Mouse (Mus musculus) midbrain, embryonic 10.5 days (tissue): ENCODE measurements around the gene Snrk. TPM values are rescaled to one million over a fixed set of nuclear protein-coding genes. Genes with fewer than 3 reads are reported as not detected.
A peak's percentile ranks its signal among the peaks of the same experiment; 100 is the strongest.

Experiments
- DNase-seq: peaks from one replicate; pipeline ENCODE4 v3.0.0-alpha.2; 2017; ENCODE audit warnings: low spot score
- H3K27ac ChIP-seq: fragments of 300-500 bp; sonication (generic); replicated peaks from 2 replicates; pipeline ENCODE4 v1.5.1; 2016; ENCODE audit warnings: mild to moderate bottlenecking
- H3K27me3 ChIP-seq: fragments of 300-500 bp; sonication (generic); 2 replicates; pipeline ENCODE4 v1.6.1; 2016; ENCODE audit warnings: low read depth, mild to moderate bottlenecking; ENCODE audit not compliant: poor library complexity, severe bottlenecking
- H3K36me3 ChIP-seq: fragments of 300-500 bp; sonication (generic); 2 replicates; pipeline ENCODE4 v1.6.1; 2016; ENCODE audit warnings: mild to moderate bottlenecking, moderate library complexity
- H3K4me1 ChIP-seq: fragments of 300-500 bp; sonication (generic); 2 replicates; pipeline ENCODE4 v1.6.1; 2016
- H3K4me3 ChIP-seq: fragments of 300-500 bp; sonication (generic); 2 replicates; pipeline ENCODE4 v1.5.1; 2016; ENCODE audit warnings: mild to moderate bottlenecking, moderate library complexity
- H3K9me3 ChIP-seq: fragments of 300-500 bp; sonication (generic); replicated peaks from 2 replicates; pipeline ENCODE4 v1.6.1; 2016; ENCODE audit warnings: mild to moderate bottlenecking
- WGBS: fragments of 180-500 bp; shearing (Covaris S2); methylation state at CpG from one replicate; pipeline ENCODE4 v1.1.7; 2016; 5-methylcytosine and 5-hydroxymethylcytosine counted together
- polyA plus RNA-seq: library from polyadenylated mRNA; unstranded; fragments of >200 nt; fragmentation: Nextera tagmentation; extraction: Ambion mirVana; gene quantifications from 2 replicates; pipeline ENCODE4 v1.2.1, GENCODE M21; 2016

Gene Snrk
- polyA plus RNA-seq, 1 experiment from 2014 or later: 25.8 TPM

DNA sequence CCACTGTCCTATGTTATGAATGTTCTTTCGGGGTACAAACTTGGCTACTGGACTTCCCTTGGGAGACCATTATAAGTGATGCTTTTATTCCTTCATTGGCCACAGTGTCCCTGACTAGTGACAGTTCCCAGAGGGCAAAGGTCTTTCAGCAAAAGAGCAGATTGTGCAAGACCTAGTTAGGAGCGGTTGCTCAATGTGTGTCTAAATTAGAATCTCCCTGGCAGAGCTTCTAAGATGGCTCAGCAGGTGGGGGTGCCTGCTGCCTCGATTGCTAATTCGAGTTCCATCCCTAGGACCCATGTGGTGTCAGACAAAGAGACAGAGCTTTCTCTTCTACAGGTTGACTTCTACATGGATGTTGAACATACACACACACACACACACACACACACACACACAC, 1.5 kb upstream of the Snrk start:
- Histone ChIP-seq H3K27ac (no peak overlapping the region), H3K4me3 (no peak overlapping the region), H3K27me3 (no peaks in the 10 kb centered on the region), H3K9me3 (no peaks in the 10 kb centered on the region), H3K36me3 (no peaks in the 10 kb centered on the region), H3K4me1 (peaks cover 16% of the 10 kb centered on the region)
- WGBS: 57% methylated on average over 4 of the region's 4 CpGs
- no peak for DNase-seq

DNA sequence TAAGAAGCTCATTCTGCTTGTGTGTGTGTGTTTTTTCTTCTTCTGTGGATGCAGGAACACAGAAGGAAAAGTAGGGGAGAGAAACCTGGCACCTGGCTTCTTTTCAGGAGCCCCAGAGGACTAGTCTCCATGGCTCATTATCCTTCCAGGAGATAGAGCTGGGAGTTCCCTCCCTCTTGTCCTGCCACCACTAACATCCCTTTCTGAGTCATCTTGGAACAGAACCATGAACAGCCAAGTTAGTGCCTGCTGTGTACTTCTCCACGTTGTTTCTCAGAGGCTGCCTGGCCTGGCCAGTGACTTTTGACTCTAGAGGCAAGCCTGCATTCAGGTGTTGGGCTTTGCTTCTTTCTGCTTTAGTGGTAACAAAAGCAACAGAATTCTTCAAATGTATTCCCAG, 707 bp upstream of the Snrk start:
- WGBS: 57% methylated on average over 1 of the region's 1 CpGs
- Histone ChIP-seq H3K9me3 (no peaks in the 10 kb centered on the region), H3K4me1 (peaks cover 16% of the 10 kb centered on the region), H3K27ac (no peak overlapping the region), H3K36me3 (no peaks in the 10 kb centered on the region), H3K4me3 (no peak overlapping the region), H3K27me3 (no peaks in the 10 kb centered on the region)
- no peak for DNase-seq

DNA sequence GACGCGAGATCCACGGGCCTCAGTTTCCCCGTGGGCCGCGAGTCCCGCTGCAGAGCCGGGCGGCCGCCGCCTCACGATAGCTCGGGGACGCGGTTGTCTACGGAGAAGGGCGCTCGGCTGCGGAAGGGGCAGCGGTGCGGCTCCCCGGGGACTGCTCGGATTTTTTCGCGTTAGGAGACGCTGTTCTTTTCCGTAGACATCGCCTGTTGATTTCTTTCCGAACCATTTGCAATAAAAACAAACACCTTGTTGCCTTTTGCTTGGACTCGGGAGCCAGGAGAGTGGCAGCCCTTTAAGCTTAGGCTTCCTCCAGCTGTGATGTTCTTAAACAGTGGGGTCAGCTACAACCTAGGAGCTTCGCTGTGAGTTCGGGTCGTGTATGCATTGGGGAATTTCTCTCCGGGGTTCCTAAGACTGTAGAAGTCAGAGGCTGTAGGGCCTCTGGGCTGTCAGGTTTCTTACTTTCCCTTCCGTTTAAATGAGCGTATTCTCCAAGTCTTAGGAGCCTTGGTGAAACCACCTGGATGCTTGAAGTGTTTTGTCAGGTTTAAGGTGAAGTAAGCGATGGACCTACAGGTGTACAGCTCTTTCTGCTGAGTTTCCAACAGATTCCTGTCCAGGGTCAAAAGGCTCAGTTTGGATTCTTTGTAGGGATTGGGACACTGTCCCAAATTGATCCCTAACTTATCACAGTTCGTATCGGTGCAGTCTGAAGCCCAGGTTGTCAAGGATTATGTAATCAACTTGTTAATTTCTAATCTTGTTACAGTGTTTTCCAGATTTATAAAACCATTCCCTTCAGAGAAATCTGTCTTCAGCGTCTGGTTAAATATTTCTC, 845 bp downstream of the Snrk start:
- H3K27ac ChIP-seq: peak overlapping the region; percentile 93
- no peaks in the 10 kb centered on the region for H3K36me3 ChIP-seq
- peaks cover 16% of the 10 kb centered on the region for H3K4me1 ChIP-seq
- H3K9me3 ChIP-seq: no peaks in the 10 kb centered on the region
- no peaks in the 10 kb centered on the region for H3K27me3 ChIP-seq
- DNase-seq: peak; percentile 44
- 5% methylated on average over 40 of the region's 40 CpGs for WGBS
- peak overlapping the region; percentile 89 for H3K4me3 ChIP-seq

DNA sequence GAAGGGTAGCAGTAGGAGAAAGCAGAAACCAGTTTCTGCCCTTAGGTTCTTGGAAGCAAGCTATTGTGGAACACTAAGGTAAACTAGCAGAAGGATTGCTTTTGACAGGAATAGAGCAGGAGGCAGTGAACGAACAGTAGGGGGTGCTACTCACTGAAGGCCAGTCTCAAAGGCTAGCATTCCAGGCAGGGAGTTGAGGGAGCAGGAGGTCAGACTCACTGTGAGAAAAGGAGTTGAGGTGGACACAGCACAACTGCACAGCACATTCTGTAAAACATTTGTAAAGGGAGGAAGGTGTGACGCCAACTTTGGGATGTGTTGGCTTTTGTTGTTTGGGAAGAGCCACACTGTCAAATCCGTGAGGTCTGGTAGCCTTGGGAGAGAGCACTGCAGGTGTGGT, 3.0 kb downstream of the Snrk start:
- no peaks in the 10 kb centered on the region for H3K9me3 ChIP-seq
- WGBS: 44% methylated on average over 3 of the region's 3 CpGs
- H3K27ac ChIP-seq: no peak overlapping the region
- peak; percentile 36 for DNase-seq
- H3K4me3 ChIP-seq: no peak overlapping the region
- H3K27me3 ChIP-seq: no peaks in the 10 kb centered on the region
- H3K4me1 ChIP-seq: peaks cover 18% of the 10 kb centered on the region
- no peaks in the 10 kb centered on the region for H3K36me3 ChIP-seq

DNA sequence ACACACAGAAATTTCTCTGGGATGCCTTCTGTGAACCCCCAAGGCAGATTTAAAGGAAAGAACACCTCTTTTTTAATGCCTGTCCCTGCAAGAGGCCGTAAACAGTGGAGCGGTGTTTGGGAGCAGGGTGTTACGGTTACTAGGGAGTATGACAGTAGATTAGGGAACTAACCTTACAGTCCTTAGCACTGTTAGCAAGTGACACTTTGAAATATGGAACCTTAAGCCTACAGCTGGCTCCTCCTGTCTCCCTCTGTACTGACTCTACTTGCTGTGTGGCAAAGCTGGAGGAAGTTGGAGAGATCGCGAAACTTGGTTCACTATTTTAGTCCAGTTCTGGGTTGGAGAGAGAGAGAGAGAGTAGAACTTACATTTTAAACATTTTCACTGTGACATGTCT, 5.0 kb downstream of the Snrk start:
- Histone ChIP-seq H3K9me3 (no peaks in the 10 kb centered on the region), H3K4me3 (no peak overlapping the region), H3K27ac (no peak overlapping the region), H3K36me3 (no peaks in the 10 kb centered on the region), H3K27me3 (no peaks in the 10 kb centered on the region), H3K4me1 (peaks cover 31% of the 10 kb centered on the region)
- no peak for DNase-seq
- whole genome bisulfite sequencing: 95% methylated on average over 5 of the region's 5 CpGs

DNA sequence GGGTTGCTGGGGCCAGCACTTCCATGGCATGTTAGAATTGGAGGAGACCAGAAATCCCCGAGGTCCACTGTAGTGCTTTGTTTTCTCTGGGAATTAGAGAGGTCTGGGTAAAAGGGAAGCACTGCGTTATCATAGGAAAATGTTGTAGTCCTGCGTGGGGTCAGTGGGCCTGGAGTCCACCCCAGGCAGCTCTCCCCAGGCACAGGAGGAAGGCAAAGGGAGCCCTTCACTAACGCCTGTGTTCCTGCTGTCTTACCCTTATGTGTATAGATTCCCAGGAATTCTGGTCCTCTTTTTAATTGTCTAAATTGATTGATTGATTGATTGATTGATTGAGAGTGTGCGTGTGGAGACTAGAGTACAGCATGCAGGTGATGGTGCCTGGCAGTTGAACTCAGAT, 6.1 kb downstream of the Snrk start:
- H3K27me3 ChIP-seq: no peaks in the 10 kb centered on the region
- no peak overlapping the region for H3K4me3 ChIP-seq
- 74% methylated on average over 5 of the region's 5 CpGs for WGBS
- no peaks in the 10 kb centered on the region for H3K36me3 ChIP-seq
- no peak overlapping the region for H3K27ac ChIP-seq
- H3K4me1 ChIP-seq: peaks cover 30% of the 10 kb centered on the region
- no peaks in the 10 kb centered on the region for H3K9me3 ChIP-seq
- DNase-seq: no peak

DNA sequence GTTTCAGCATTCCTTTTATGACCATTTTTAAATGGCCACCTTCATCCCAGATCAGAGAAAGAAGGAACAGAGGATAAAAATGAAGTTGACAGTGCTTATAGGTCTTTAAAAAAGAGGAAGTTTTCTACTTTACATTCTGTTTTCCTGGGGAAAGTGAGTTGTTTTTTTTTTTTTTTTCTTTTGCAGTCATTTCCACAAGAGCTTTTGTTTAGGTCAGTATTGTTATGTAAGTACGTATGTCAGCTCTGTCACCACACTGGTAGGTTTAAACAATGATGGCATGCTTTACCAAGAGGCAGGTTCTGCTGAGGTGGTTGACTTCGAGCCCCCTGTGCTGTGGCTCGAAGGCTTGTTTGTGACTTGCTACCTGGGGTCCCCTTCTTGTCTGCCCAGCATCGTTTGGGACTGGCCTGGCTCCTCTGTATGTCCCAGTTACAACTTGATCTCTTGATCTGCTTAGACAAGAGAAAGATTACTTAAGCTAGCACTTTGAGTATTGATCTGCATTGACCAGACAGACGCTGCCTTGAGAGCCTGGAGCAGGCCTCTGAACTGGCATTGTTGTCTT, 8.7 kb downstream of the Snrk start:
- H3K4me3 ChIP-seq: no peak overlapping the region
- peaks cover 20% of the 10 kb centered on the region for H3K4me1 ChIP-seq
- no peak overlapping the region for H3K27ac ChIP-seq
- 38% methylated on average over 5 of the region's 5 CpGs for WGBS
- H3K27me3 ChIP-seq: no peaks in the 10 kb centered on the region
- no peaks in the 10 kb centered on the region for H3K36me3 ChIP-seq
- H3K9me3 ChIP-seq: no peaks in the 10 kb centered on the region
- no peak for DNase-seq

DNA sequence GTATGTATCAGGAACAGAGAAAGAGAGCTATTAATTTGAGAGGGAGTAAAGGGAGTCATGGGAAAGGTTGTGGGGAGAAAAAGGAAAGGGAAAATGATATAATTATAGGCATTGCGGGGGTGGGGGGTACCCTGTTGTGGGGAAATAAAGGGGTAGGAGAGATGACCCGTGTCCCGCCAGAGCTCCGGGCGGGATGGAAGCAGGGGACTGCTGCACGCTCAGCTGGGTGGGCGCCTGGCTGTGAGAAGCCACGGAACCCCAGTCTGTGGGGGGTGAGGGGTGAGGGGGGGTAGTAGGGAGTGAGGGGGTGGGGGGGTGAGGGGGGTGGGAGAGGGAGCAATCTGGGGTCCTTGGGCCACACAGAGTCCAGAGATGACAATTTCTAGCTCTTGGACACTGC, 9.7 kb downstream of the Snrk start:
- H3K27ac ChIP-seq: no peak overlapping the region
- DNase-seq: no peak
- H3K36me3 ChIP-seq: no peaks in the 10 kb centered on the region
- H3K4me1 ChIP-seq: peaks cover 21% of the 10 kb centered on the region
- H3K9me3 ChIP-seq: no peaks in the 10 kb centered on the region
- H3K4me3 ChIP-seq: no peak overlapping the region
- H3K27me3 ChIP-seq: no peaks in the 10 kb centered on the region
- WGBS: 86% methylated on average over 8 of the region's 8 CpGs

DNA sequence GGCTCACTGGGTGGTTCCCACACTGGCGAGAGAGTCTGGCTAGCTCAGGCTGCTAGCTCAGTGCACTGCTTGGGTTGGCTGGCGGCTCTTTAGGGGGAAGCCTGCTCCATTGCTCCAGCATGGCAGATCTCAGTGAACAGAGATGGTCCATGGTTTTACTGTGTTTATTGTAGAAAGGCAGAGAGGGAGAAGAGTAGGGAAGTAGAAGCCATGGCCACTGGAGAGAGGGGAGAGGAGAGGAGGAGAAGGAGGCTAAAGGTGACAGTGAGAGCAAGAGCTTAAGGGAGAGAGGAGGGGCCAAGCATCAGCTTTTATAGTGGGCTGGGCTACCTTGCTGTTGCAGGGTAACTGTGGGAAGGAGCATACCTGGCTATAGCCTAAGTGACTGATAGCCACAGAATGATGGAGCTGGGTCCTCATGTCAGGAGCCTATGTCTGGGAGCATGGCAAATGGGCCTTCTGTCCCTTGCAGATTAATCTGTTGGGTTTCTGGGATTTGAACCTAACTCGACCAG, 10.3 kb downstream of the Snrk start:
- Histone ChIP-seq H3K4me3 (no peak overlapping the region), H3K36me3 (no peaks in the 10 kb centered on the region), H3K9me3 (no peaks in the 10 kb centered on the region), H3K4me1 (peaks cover 21% of the 10 kb centered on the region), H3K27me3 (no peaks in the 10 kb centered on the region), H3K27ac (no peak overlapping the region)
- WGBS: 54% methylated on average over 3 of the region's 3 CpGs
- no peak for DNase-seq

DNA sequence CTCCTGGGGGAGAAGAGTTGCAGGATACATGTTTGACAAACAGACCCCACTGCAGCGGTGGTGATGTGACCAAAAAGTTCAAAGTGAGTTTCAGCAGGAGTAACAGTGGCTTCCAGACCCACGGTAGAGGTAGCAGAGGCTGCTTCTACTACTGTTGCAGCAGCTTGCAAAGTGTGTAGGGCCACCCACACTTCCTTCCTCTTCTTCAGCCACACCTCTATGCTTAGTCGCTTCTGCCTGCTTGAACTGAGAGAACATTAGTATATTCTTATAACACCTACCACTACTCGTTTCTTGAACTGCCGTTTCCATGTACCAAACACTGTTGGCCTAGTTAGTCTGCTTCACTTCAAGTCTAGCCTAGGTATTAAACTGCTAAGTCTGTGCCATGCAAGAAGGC, 11.6 kb downstream of the Snrk start:
- no peak for DNase-seq
- peaks cover 21% of the 10 kb centered on the region for H3K4me1 ChIP-seq
- H3K27ac ChIP-seq: no peak overlapping the region
- 85% methylated on average over 5 of the region's 5 CpGs for WGBS
- H3K9me3 ChIP-seq: no peaks in the 10 kb centered on the region
- 0 out of 2 replicates have a peak, but pooled peaks cover 5% of the 10 kb centered on the region for H3K36me3 ChIP-seq
- no peaks in the 10 kb centered on the region for H3K27me3 ChIP-seq
- no peak overlapping the region for H3K4me3 ChIP-seq

DNA sequence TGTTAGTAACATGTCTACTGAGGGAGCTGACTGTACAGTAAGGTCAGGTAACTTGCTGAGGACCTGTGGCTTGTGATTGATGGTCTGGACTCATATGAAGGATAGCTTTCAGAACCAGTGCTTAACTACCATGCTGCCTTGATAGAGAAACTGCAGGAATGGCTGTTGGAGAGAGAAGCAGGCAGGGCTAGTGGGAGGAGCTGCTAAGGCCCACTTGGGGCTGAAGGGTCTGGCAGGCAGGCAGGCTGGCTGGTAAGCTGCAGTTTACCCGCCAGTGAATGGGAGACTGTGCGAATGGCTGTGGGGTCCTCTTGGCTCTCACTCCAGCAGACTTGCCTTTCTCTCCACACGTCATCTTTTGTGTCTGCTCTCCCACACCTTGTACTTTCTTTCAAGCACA, 13.6 kb downstream of the Snrk start:
- no peaks in the 10 kb centered on the region for H3K9me3 ChIP-seq
- 42% methylated on average over 3 of the region's 3 CpGs for WGBS
- H3K27ac ChIP-seq: no peak overlapping the region
- no peak overlapping the region for H3K4me3 ChIP-seq
- peaks cover 19% of the 10 kb centered on the region for H3K4me1 ChIP-seq
- H3K27me3 ChIP-seq: no peaks in the 10 kb centered on the region
- peaks cover 11% of the 10 kb centered on the region for H3K36me3 ChIP-seq
- DNase-seq: no peak

DNA sequence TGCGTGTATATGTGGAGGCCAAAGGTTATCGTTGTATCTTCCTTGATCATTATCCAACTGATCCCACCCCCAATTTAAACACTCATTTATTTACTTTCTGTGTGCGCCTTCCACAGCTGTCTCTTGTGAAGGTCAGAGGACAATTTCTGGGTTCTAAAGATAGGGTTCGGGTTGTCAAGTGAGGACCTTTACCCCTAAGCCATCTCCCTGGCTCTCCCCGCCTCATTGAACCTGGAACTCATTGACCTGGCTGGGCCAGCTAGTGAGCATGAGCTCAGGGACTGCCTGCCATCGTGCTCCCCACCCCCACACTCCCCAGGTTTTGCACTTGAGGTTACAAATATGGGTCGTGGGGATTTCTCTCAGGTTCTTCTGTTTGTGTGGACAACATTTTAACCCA, 15.1 kb downstream of the Snrk start:
- no peak for DNase-seq
- 86% methylated on average over 7 of the region's 7 CpGs for WGBS

More for the DNA sequence above, 15.1 kb downstream of the Snrk start:
- Histone ChIP-seq H3K4me3 (no peak overlapping the region), H3K36me3 (peaks cover 17% of the 10 kb centered on the region), H3K9me3 (no peaks in the 10 kb centered on the region), H3K4me1 (0 out of 2 replicates have a peak, but pooled peaks cover 6% of the 10 kb centered on the region), H3K27me3 (no peaks in the 10 kb centered on the region), H3K27ac (no peak overlapping the region)
